Mouse (Mus musculus) myocyte (in vitro differentiated cells): ENCODE measurements at regions not wholly inside any gene's neighbourhood (a gene's known extent, or its start where the extent isn't known, plus 50 kb on each side); places are given as distances from the start of the nearest gene placed in this dataset.

Source experiments
- E2F4 ChIP-seq: IDR thresholded peaks from one replicate; pipeline ENCODE4 v1.6.1; 2011; ENCODE audit warnings: mild to moderate bottlenecking, control low read depth, moderate library complexity; ENCODE audit not compliant: insufficient read depth
- MAX ChIP-seq: IDR thresholded peaks from one replicate; pipeline ENCODE4 v1.6.1; 2011; ENCODE audit warnings: low read depth, mild to moderate bottlenecking, control low read depth
- MYOG ChIP-seq, 3 experiments: IDR thresholded peaks; one replicate each; pipeline ENCODE4 v1.6.1; 2011; ENCODE audit warnings: control low read depth in 2 of 3, low read depth in 2 of 3, mild to moderate bottlenecking in 2 of 3; ENCODE audit not compliant: insufficient read length in 2 of 3, control insufficient read depth in 1 of 3, insufficient read depth in 1 of 3
- POLR2A ChIP-seq: IDR thresholded peaks from one replicate; pipeline ENCODE4 v1.6.1; 2011; ENCODE audit warnings: low read depth, mild to moderate bottlenecking, control low read depth, moderate library complexity; ENCODE audit not compliant: insufficient read length
- REST ChIP-seq: IDR thresholded peaks from one replicate; pipeline ENCODE4 v1.6.1; 2011; ENCODE audit warnings: mild to moderate bottlenecking, control low read depth, moderate library complexity; ENCODE audit not compliant: insufficient read depth, insufficient read length
- TCF12 ChIP-seq: IDR thresholded peaks from one replicate; pipeline ENCODE4 v1.6.1; 2011; ENCODE audit warnings: mild to moderate bottlenecking, control low read depth; ENCODE audit not compliant: poor library complexity, insufficient read depth, severe bottlenecking
- USF1 ChIP-seq: IDR thresholded peaks from one replicate; pipeline ENCODE4 v1.6.1; 2011; ENCODE audit warnings: low read depth, mild to moderate bottlenecking, control low read depth, moderate library complexity

DNA sequence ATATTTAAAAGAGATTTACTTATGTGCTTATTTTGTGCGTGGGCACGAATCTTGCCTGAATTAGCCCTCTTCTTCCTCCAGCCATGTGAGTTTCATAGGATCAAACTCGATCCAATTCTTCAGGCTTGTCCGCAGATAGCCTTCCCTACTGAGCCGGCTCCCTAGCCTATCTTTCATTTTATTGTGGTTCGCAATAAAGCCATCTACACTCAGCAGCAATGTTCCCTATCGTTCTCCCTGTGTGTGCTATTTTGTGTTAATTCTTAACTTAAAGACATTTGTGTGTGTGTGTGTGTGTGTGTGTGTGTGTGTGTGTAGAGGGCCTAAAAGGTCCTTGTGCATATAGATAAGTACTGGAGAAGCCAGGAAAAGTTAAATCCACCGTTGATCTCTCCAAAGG, 211.8 kb upstream of the Prickle1 start:
- TF ChIP-seq POLR2A, result no peak
- no peak for TF ChIP-seq USF1
- no peak for TF ChIP-seq REST
- TF ChIP-seq MAX, result no peak
- no peak for TF ChIP-seq E2F4
- no peak for TF ChIP-seq MYOG (IDR thresholded peaks at IDR 0.05; ENCODE audit: control insufficient read depth in 1 of 3, insufficient read depth in 1 of 3, insufficient read length in 2 of 3, low read depth in 2 of 3)
- no peak for TF ChIP-seq TCF12
